Mouse (Mus musculus): ENCODE results near the gene Scamp3. TPM values are rescaled to one million over a fixed set of nuclear protein-coding genes. Genes with fewer than 3 reads are reported as not detected.

The Scamp3 gene
- polyA plus RNA-seq, 2 experiments: 35.3 to 41.0 TPM

DNA sequence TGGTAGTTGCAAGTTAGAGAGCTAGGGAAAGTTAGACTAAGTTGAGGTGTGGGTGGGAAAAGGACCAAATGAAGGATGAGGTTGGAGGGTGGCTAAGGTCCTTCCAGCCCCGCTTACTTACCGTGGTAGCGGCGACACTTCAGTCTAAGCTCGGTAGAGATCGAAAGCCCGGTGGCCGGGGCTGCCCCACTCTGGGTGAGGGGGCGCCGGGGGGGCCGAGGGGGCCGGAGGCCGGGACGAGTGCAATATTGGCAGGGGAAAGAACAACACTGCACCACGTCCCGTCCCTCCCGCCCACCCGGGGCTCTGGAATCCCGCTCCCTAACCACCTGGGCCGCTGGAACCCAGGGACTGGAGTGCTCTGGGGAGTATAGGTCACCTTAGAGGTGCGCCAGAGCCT is 49.6 kb downstream of the Scamp3 start, which contains the start of gene Mtx1:
Mtx1 (minus strand) TSS at position 189 of the 400 bp plus-strand sequence.
- ATAC-seq (ENCODE audit: insufficient read depth) (peak; percentile 4; the same call in 1 of the 2 replicates), DNase-seq (ENCODE audit: low read depth in 3 of 3, low spot score in 3 of 3) (no peak)
- Histone ChIP-seq H3K4me3 (ENCODE audit: insufficient read depth in 1 of 2, low read depth in 2 of 2, low read length in 2 of 2) (peak within 1 kb of the TSS in 1 of 2 experiments; percentile 43; a peak in 3 of 4 replicates), H3K27ac (no peak within 1 kb of the TSS), H3K27me3 (ENCODE audit: control insufficient read depth, insufficient read depth, low read length) (peaks cover 38% of the 10 kb centered on the region), H3K9ac (replicated peaks) (no peak within 1 kb of the TSS), H3K9me3 (ENCODE audit: control insufficient read depth, low read length) (no peaks in the 10 kb centered on the region), H3K4me2 (ENCODE audit: low read depth) (peak within 1 kb of the TSS; percentile 62), H3K4me1 (replicated peaks; ENCODE audit: control insufficient read depth in 2 of 2, insufficient read depth in 2 of 2, low read length in 1 of 2) (peaks cover 0 to 5% of the 10 kb centered on the region in 2 experiments; a peak in 1 of 4 replicates), H3K36me3 (replicated peaks; ENCODE audit: control insufficient read depth, insufficient read depth, low read depth) (no peaks in the 10 kb centered on the region)
- 15% methylated on average over 20 of the region's 21 CpGs for WGBS (ENCODE audit: insufficient replicate concordance)
- TF ChIP-seq CTCF (IDR thresholded peaks at IDR 0.05; ENCODE audit: low read depth) (no peak), EP300 (IDR thresholded peaks at IDR 0.05; ENCODE audit: low read depth) (no peak)

DNA sequence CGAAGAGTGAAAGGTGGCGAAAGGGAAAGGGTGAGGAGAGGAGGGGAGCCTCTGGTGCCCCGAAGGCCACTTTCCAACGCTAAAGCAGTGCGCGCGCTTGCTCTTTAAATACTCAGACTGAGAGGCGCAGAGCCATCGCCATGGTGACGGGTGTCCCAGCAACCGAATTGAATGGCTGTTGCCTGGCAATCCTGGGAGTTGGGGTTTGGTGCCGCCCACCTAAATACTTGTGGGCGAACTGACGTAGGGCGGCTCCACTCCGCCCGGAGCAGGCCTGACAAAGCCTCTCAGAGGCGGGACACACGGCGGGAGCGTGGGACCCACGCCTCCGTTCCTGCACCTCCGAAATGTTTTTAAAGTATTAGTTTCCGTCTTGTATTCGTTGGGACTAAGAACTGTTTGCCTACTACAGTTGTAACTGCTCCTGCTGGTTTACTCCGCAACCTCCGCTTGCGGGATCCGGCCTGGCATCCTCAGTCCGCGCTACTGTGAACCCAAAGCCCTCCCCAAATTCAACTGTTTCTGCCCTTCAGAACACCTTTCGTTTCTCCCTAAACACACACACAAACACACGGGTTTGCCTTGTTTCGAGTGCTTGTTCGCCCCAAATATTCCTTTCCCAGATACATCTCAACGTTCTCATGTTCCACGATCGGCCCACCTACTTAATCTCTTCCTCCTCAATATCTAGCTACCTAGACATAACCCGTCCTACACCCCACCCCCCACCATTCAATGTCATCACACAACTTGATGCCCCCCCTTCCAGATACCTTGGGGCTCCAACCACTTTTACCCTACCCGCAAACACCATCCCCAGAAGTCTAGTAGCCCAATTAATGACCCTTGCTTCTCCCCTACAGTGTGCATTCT is 50.3 kb downstream of the Scamp3 start:
- 5% methylated on average over 41 of the region's 41 CpGs for WGBS (ENCODE audit: insufficient replicate concordance)
- Histone ChIP-seq H3K27ac (no peak overlapping the region), H3K27me3 (ENCODE audit: control insufficient read depth, insufficient read depth, low read length) (peaks cover 38% of the 10 kb centered on the region)

DNA sequence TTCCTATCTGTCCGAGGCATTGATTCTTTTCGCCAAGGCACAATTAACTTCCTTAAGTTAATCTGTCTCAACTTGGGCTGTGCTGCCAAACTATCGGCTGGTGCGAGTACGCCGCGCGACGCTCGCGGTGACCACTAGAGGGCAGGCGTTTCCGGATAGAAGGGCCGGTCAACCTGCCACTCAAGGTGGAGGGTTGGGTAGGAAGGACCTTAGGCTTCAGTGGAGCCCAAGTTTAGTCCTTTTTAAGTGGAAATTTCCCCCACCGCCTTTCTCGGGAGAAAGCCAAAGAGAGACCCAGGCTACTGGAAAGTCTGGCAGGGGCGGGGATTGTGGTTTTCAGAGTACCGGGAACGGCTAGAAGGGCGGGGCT is 50.9 kb downstream of the Scamp3 start:
- under 1% methylated on average over 20 of the region's 20 CpGs for WGBS (ENCODE audit: insufficient replicate concordance)
- Histone ChIP-seq H3K4me2 (ENCODE audit: low read depth) (peak overlapping the region; percentile 62), H3K4me3 (ENCODE audit: insufficient read depth in 1 of 2, low read depth in 2 of 2, low read length in 2 of 2) (peak overlapping the region; percentile 43 to 66), H3K27ac (no peak overlapping the region), H3K27me3 (ENCODE audit: control insufficient read depth, insufficient read depth, low read length) (peaks cover 38% of the 10 kb centered on the region), H3K4me1 (replicated peaks; ENCODE audit: control insufficient read depth in 2 of 2, insufficient read depth in 2 of 2, low read length in 1 of 2) (peaks cover 0 to 5% of the 10 kb centered on the region in 2 experiments; a peak in 1 of 4 replicates), H3K9me3 (ENCODE audit: control insufficient read depth, low read length) (no peaks in the 10 kb centered on the region), H3K9ac (replicated peaks) (peak overlapping the region; percentile 4; the same call in 1 of the 2 replicates), H3K36me3 (replicated peaks; ENCODE audit: control insufficient read depth, insufficient read depth, low read depth) (no peaks in the 10 kb centered on the region)
- TF ChIP-seq EP300 (IDR thresholded peaks at IDR 0.05; ENCODE audit: low read depth) (no peak), CTCF (IDR thresholded peaks at IDR 0.05; ENCODE audit: low read depth) (peak; percentile 98)
- ATAC-seq (ENCODE audit: insufficient read depth) (peak; percentile 55; the same call in 1 of the 2 replicates), DNase-seq (ENCODE audit: low read depth in 3 of 3, low spot score in 3 of 3) (peak; percentile 43 to 58 (median 53))

More for the DNA sequence above, 50.3 kb downstream of the Scamp3 start:
- H3K9ac ChIP-seq (replicated peaks): no peak overlapping the region
- H3K36me3 ChIP-seq (replicated peaks; ENCODE audit: control insufficient read depth, insufficient read depth, low read depth): no peaks in the 10 kb centered on the region
- peaks cover 0 to 5% of the 10 kb centered on the region in 2 experiments; a peak in 1 of 4 replicates for H3K4me1 ChIP-seq (replicated peaks; ENCODE audit: control insufficient read depth in 2 of 2, insufficient read depth in 2 of 2, low read length in 1 of 2)
- H3K4me2 ChIP-seq (ENCODE audit: low read depth): peak overlapping the region; percentile 62
- no peaks in the 10 kb centered on the region for H3K9me3 ChIP-seq (ENCODE audit: control insufficient read depth, low read length)
- DNase-seq (ENCODE audit: low read depth in 3 of 3, low spot score in 3 of 3): peak in 1 of 3 experiments; percentile 58
- peak; percentile 27; the same call in 1 of the 2 replicates for ATAC-seq (ENCODE audit: insufficient read depth)
- peak overlapping the region in 1 of 2 experiments; percentile 43; a peak in 3 of 4 replicates for H3K4me3 ChIP-seq (ENCODE audit: insufficient read depth in 1 of 2, low read depth in 2 of 2, low read length in 2 of 2)
- no peak for TF ChIP-seq EP300 (IDR thresholded peaks at IDR 0.05; ENCODE audit: low read depth)
- TF ChIP-seq CTCF (IDR thresholded peaks at IDR 0.05; ENCODE audit: low read depth): no peak

DNA sequence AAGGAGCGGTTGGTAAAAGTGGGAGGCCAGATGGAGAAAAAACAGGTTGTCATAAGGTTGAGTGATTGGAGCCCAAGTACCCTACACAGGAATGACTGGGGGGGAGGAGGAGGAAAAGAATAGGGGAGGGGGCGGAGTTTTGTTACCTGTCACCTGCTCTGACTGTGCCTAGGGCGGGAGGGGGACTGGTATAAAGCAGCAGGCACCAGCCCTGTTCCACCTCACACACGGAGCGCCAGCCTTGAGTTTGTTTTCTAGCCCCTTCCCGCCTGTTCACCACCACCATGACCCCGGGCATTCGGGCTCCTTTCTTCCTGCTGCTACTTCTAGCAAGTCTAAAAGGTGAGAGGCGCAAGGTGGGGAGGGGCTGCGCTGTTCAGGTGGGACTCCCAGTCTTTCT is 51.6 kb downstream of the Scamp3 start, which contains the start of gene Muc1:
Muc1 (plus strand) TSS at position 222 of the 400 bp plus-strand sequence.
- no peak within 1 kb of the TSS for H3K27ac ChIP-seq
- peak within 1 kb of the TSS; percentile 4; the same call in 1 of the 2 replicates for H3K9ac ChIP-seq (replicated peaks)

DNA sequence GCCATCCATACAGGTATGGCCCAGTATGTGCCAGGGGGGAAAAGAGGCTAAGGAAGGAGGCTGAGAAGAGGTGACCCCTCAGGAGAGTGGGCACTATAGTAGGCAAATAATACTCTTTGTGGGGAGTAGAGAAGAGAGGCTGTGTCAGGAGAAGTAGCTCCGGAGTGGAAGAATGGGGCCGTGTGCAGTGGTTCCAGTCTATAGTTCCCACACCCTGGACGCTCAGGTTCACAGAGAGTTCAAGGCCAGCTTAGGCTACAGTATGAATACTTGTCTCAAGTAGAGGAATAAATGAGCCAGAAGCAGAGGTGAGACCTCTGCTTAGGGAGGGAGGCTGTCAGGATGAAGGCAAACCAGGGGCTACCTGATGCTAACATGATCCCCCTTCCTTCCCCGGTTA is 52.0 kb downstream of the Scamp3 start:
- DNase-seq (ENCODE audit: low read depth in 3 of 3, low spot score in 3 of 3) (no peak), ATAC-seq (ENCODE audit: insufficient read depth) (no peak)
- Histone ChIP-seq H3K9me3 (ENCODE audit: control insufficient read depth, low read length) (no peaks in the 10 kb centered on the region), H3K4me1 (replicated peaks; ENCODE audit: control insufficient read depth in 2 of 2, insufficient read depth in 2 of 2, low read length in 1 of 2) (peaks cover 0 to 5% of the 10 kb centered on the region in 2 experiments; a peak in 1 of 4 replicates), H3K4me2 (ENCODE audit: low read depth) (no peak overlapping the region), H3K27ac (no peak overlapping the region), H3K4me3 (ENCODE audit: insufficient read depth in 1 of 2, low read depth in 2 of 2, low read length in 2 of 2) (no peak overlapping the region), H3K36me3 (replicated peaks; ENCODE audit: control insufficient read depth, insufficient read depth, low read depth) (no peaks in the 10 kb centered on the region), H3K27me3 (ENCODE audit: control insufficient read depth, insufficient read depth, low read length) (peaks cover 38% of the 10 kb centered on the region), H3K9ac (replicated peaks) (no peak overlapping the region)
- TF ChIP-seq EP300 (IDR thresholded peaks at IDR 0.05; ENCODE audit: low read depth): no peak
- no peak for TF ChIP-seq CTCF (IDR thresholded peaks at IDR 0.05; ENCODE audit: low read depth)
- WGBS (ENCODE audit: insufficient replicate concordance): 79% methylated on average over 4 of the region's 4 CpGs

More for the DNA sequence above, 51.6 kb downstream of the Scamp3 start, which contains the start of gene Muc1:
- WGBS (ENCODE audit: insufficient replicate concordance): 40% methylated on average over 10 of the region's 10 CpGs
- TF ChIP-seq CTCF (IDR thresholded peaks at IDR 0.05; ENCODE audit: low read depth) (no peak), EP300 (IDR thresholded peaks at IDR 0.05; ENCODE audit: low read depth) (no peak)
- DNase-seq (ENCODE audit: low read depth in 3 of 3, low spot score in 3 of 3) (no peak), ATAC-seq (ENCODE audit: insufficient read depth) (no peak)
- peak within 1 kb of the TSS; percentile 62 for H3K4me2 ChIP-seq (ENCODE audit: low read depth)
- H3K9me3 ChIP-seq (ENCODE audit: control insufficient read depth, low read length): no peaks in the 10 kb centered on the region
- H3K4me3 ChIP-seq (ENCODE audit: insufficient read depth in 1 of 2, low read depth in 2 of 2, low read length in 2 of 2): peak within 1 kb of the TSS; percentile 43 to 66
- H3K36me3 ChIP-seq (replicated peaks; ENCODE audit: control insufficient read depth, insufficient read depth, low read depth): no peaks in the 10 kb centered on the region
- H3K27me3 ChIP-seq (ENCODE audit: control insufficient read depth, insufficient read depth, low read length): peaks cover 38% of the 10 kb centered on the region
- H3K4me1 ChIP-seq (replicated peaks; ENCODE audit: control insufficient read depth in 2 of 2, insufficient read depth in 2 of 2, low read length in 1 of 2): peaks cover 0 to 5% of the 10 kb centered on the region in 2 experiments; a peak in 1 of 4 replicates

Data from liver, embryonic 14.5 days (tissue).